Mouse (Mus musculus) CH12.LX (cell line): ENCODE measurements around the gene Gm43951. TPM values are rescaled to one million over a fixed set of nuclear protein-coding genes. Genes with fewer than 3 reads are reported as not detected.
A peak's percentile ranks its signal among the peaks of the same experiment; 100 is the strongest.

Experiments
- DNase-seq: peaks from one replicate; pipeline ENCODE4 v3.0.0-alpha.2; 2013; ENCODE audit errors: extremely low read depth
- H3K27ac ChIP-seq: 2 replicates; pipeline ENCODE4 v1.5.1; 2012; ENCODE audit warnings: low read depth, mild to moderate bottlenecking, control low read depth, moderate library complexity; ENCODE audit not compliant: insufficient read depth
- H3K27me3 ChIP-seq: replicated peaks from 2 replicates; pipeline ENCODE3; 2012; ENCODE audit warnings: inconsistent platforms
- H3K36me3 ChIP-seq, 2 experiments: replicated peaks in 1 of 2; 2 replicates each; pipeline versions ENCODE3 to v1.6.1; 2012; ENCODE audit warnings: inconsistent platforms in 1 of 2, low read length in 1 of 2, mild to moderate bottlenecking in 1 of 2, mixed read lengths in 1 of 2, moderate library complexity in 1 of 2; ENCODE audit not compliant: control insufficient read depth in 1 of 2, insufficient read depth in 1 of 2
- H3K4me1 ChIP-seq, 2 experiments: 2 replicates each; pipeline ENCODE4 v1.6.1; 2012; ENCODE audit warnings: inconsistent platforms in 1 of 2, moderate library complexity in 1 of 2; ENCODE audit not compliant: insufficient read depth in 2 of 2, control insufficient read depth in 1 of 2
- H3K4me2 ChIP-seq: 2 replicates; pipeline ENCODE4 v1.6.1; 2012; ENCODE audit warnings: low read depth, mild to moderate bottlenecking, control low read depth; ENCODE audit not compliant: poor library complexity, insufficient read depth, severe bottlenecking
- H3K4me3 ChIP-seq, 3 experiments: fragments of 150-350 bp in 1 of 3; sonication (generic) in 1 of 3; replicated peaks in 1 of 3; 2 replicates each; pipeline versions ENCODE3 to v1.5.1; 2011 to 2012; ENCODE audit warnings: low read depth in 2 of 3, low read length in 2 of 3, mild to moderate bottlenecking in 2 of 3, moderate library complexity in 2 of 3, control low read depth in 1 of 3, improper control_type of control experiment in 1 of 3, inconsistent platforms in 1 of 3, mixed read lengths in 1 of 3; ENCODE audit not compliant: poor library complexity in 1 of 3
- H3K79me2 ChIP-seq: replicated peaks from 2 replicates; pipeline ENCODE4 v1.6.1; 2012; ENCODE audit warnings: mild to moderate bottlenecking, moderate library complexity; ENCODE audit not compliant: control insufficient read depth, poor library complexity, insufficient read depth, severe bottlenecking; ENCODE audit errors: extremely low read depth
- H3K9ac ChIP-seq: 2 replicates; pipeline ENCODE4 v1.6.1; 2012; ENCODE audit warnings: low read depth, mild to moderate bottlenecking, control low read depth, moderate library complexity; ENCODE audit not compliant: insufficient read depth
- H3K9me3 ChIP-seq: replicated peaks from 2 replicates; pipeline ENCODE3; 2012; ENCODE audit warnings: low read length, inconsistent platforms, mixed read lengths
- BHLHE40 ChIP-seq: IDR thresholded peaks from 2 replicates; pipeline ENCODE4 v1.6.1; 2011; ENCODE audit warnings: mild to moderate bottlenecking, low read depth, low read length, improper control_type of control experiment
- CTCF ChIP-seq, 2 experiments: IDR thresholded peaks in 1 of 2; conservative IDR thresholded peaks in 1 of 2; 2 replicates each; pipeline ENCODE4 v1.5.1; 2011 to 2012; ENCODE audit warnings: low read depth in 2 of 2, low read length in 2 of 2, improper control_type of control experiment in 1 of 2, inconsistent platforms in 1 of 2, mild to moderate bottlenecking in 1 of 2, moderate library complexity in 1 of 2
- E2F4 ChIP-seq: IDR thresholded peaks from 2 replicates; pipeline ENCODE4 v1.6.1; 2011; ENCODE audit warnings: low read depth, low read length, improper control_type of control experiment; ENCODE audit not compliant: insufficient replicate concordance
- ELF1 ChIP-seq: IDR thresholded peaks from 2 replicates; pipeline ENCODE4 v1.6.1; 2014; ENCODE audit warnings: low read depth, mild to moderate bottlenecking, inconsistent platforms, low read length, improper control_type of control experiment
- ETS1 ChIP-seq: conservative IDR thresholded peaks from 2 replicates; pipeline ENCODE4 v1.6.1; 2012; ENCODE audit warnings: low read depth, mild to moderate bottlenecking, inconsistent platforms, low read length, improper control_type of control experiment, moderate library complexity
- HCFC1 ChIP-seq: IDR thresholded peaks from 2 replicates; pipeline ENCODE4 v1.6.1; 2012; ENCODE audit warnings: low read depth, mild to moderate bottlenecking, inconsistent platforms, low read length, improper control_type of control experiment
- IRF4 ChIP-seq: IDR thresholded peaks from 2 replicates; pipeline ENCODE4 v1.6.1; 2014; ENCODE audit warnings: low read depth, mild to moderate bottlenecking, inconsistent platforms, low read length, improper control_type of control experiment
- JUN ChIP-seq: IDR thresholded peaks from 2 replicates; pipeline ENCODE4 v1.6.1; 2011; ENCODE audit warnings: low read depth, mild to moderate bottlenecking, low read length, improper control_type of control experiment, moderate library complexity; ENCODE audit not compliant: insufficient read depth
- KAT2A ChIP-seq: IDR thresholded peaks from 2 replicates; pipeline ENCODE4 v1.6.1; 2012; ENCODE audit warnings: low read length, improper control_type of control experiment, inconsistent platforms; ENCODE audit not compliant: insufficient replicate concordance
- MAFK ChIP-seq: IDR thresholded peaks from 2 replicates; pipeline ENCODE4 v1.6.1; 2011; ENCODE audit warnings: low read length, improper control_type of control experiment; ENCODE audit not compliant: insufficient replicate concordance
- MAZ ChIP-seq: IDR thresholded peaks from 2 replicates; pipeline ENCODE4 v1.6.1; 2012; ENCODE audit warnings: low read depth, mild to moderate bottlenecking, inconsistent platforms, low read length, improper control_type of control experiment, moderate library complexity
- MXI1 ChIP-seq: IDR thresholded peaks from 2 replicates; pipeline ENCODE4 v1.6.1; 2011; ENCODE audit warnings: mild to moderate bottlenecking, low read depth, low read length, improper control_type of control experiment
- NELFE ChIP-seq: IDR thresholded peaks from 2 replicates; pipeline ENCODE4 v1.6.1; 2011; ENCODE audit warnings: low read depth, low read length, improper control_type of control experiment
- POLR2A ChIP-seq: IDR thresholded peaks from 2 replicates; pipeline ENCODE4 v1.6.1; 2011; ENCODE audit warnings: low read depth, mild to moderate bottlenecking, improper control_type of control experiment, low read length
- POLR2AphosphoS2 ChIP-seq: IDR thresholded peaks from 2 replicates; pipeline ENCODE4 v1.6.1; 2011; ENCODE audit warnings: low read depth, low read length, improper control_type of control experiment
- RCOR1 ChIP-seq: conservative IDR thresholded peaks from 2 replicates; pipeline ENCODE4 v1.6.1; 2012; ENCODE audit warnings: low read depth, mild to moderate bottlenecking, inconsistent platforms, low read length, improper control_type of control experiment
- SIN3A ChIP-seq: IDR thresholded peaks from 2 replicates; pipeline ENCODE4 v1.6.1; 2012; ENCODE audit warnings: low read length, improper control_type of control experiment, inconsistent platforms
- TBP ChIP-seq: conservative IDR thresholded peaks from 2 replicates; pipeline ENCODE4 v1.6.1; 2011; ENCODE audit warnings: low read depth, low read length, improper control_type of control experiment
- TCF12 ChIP-seq: IDR thresholded peaks from 2 replicates; pipeline ENCODE4 v1.6.1; 2014; ENCODE audit warnings: low read depth, mild to moderate bottlenecking, inconsistent platforms, low read length, improper control_type of control experiment
- USF1 ChIP-seq: IDR thresholded peaks from 2 replicates; pipeline ENCODE4 v1.6.1; 2014; ENCODE audit warnings: low read depth, mild to moderate bottlenecking, inconsistent platforms, low read length, improper control_type of control experiment
- ZC3H11A ChIP-seq: IDR thresholded peaks from 2 replicates; pipeline ENCODE4 v1.6.1; 2012; ENCODE audit warnings: low read depth, mild to moderate bottlenecking, inconsistent platforms, low read length, improper control_type of control experiment
- ZKSCAN1 ChIP-seq: IDR thresholded peaks from 2 replicates; pipeline ENCODE4 v1.6.1; 2012; ENCODE audit warnings: low read depth, inconsistent platforms, low read length, improper control_type of control experiment, borderline replicate concordance
- ZMIZ1 ChIP-seq: IDR thresholded peaks from 2 replicates; pipeline ENCODE4 v1.6.1; 2012; ENCODE audit warnings: low read depth, mild to moderate bottlenecking, inconsistent platforms, low read length, improper control_type of control experiment
- ZNF384 ChIP-seq: IDR thresholded peaks from 2 replicates; pipeline ENCODE4 v1.6.1; 2012; ENCODE audit warnings: low read depth, low read length, improper control_type of control experiment, inconsistent platforms
- dilution Hi-C: fragments of 300-500 bp; cut with MboI; formaldehyde crosslinking; loops from 2 replicates; pipeline ENCODE4 v1.14.3; 2020; ENCODE audit warnings: low sequenced_read_pairs; ENCODE audit not compliant: extremely low pct_unique_long_range_greater_than_20kb, extremely low pct_ligation_motif_present
- in situ Hi-C: fragments of 300-500 bp; cut with MboI; formaldehyde crosslinking; loops from 3 replicates; pipeline ENCODE4 v1.14.3; 2019; ENCODE audit warnings: low sequenced_read_pairs, low pct_ligation_motif_present, low pct_unique_long_range_greater_than_20kb, mixed read lengths
- polyA plus RNA-seq: library from polyadenylated mRNA; unstranded; fragments of >175 nt; gene quantifications from 2 replicates; pipeline ENCODE4 v1.2.1, GENCODE M21; 2012; ENCODE audit warnings: low read depth; ENCODE audit not compliant: insufficient read length
- total RNA-seq, 2 experiments: library from RNA; depleted of rRNA; stranded (reverse); fragments of 300-350 nt in 1 of 2; fragments of >200 nt in 1 of 2; gene quantifications; 2 replicates each; pipeline ENCODE4 v1.2.3; 2012 to 2014

The Gm43951 gene
- total and polyA plus RNA-seq, 3 experiments: 0.39 to 0.47 TPM; not detected in 1

- DNase-seq: peak; percentile 90
- Histone ChIP-seq H3K4me1 (peaks cover 11 to 42% of the 10 kb centered on the region in 2 experiments), H3K27ac (no peak within 1 kb of the TSS), H3K9me3 (no peaks in the 10 kb centered on the region), H3K4me3 (peak within 1 kb of the TSS; percentile 66 to 94 (median 78)), H3K36me3 (peaks cover 18 to 49% of the 10 kb centered on the region in 2 experiments), H3K79me2 (peaks cover 7% of the 10 kb centered on the region), H3K4me2 (peak within 1 kb of the TSS; percentile 98), H3K9ac (peak within 1 kb of the TSS; percentile 92), H3K27me3 (no peaks in the 10 kb centered on the region)
- dilution Hi-C loops: no loop called here
- in situ Hi-C loops: loop anchor here (5.0 to 25.0 kb wide), 2 partner anchors 140 to 330 kb away; no protein-coding TSS in a partner anchor
- peak; percentile 62; the same call in 1 of the 2 replicates for TF ChIP-seq POLR2AphosphoS2
- peak; percentile 97 for TF ChIP-seq SIN3A
- peak; percentile 71 for TF ChIP-seq MAZ
- peak; percentile 97 for TF ChIP-seq MXI1
- peak; percentile 93 for TF ChIP-seq POLR2A
- peak; percentile 85 for TF ChIP-seq HCFC1
- TF ChIP-seq IRF4: peak; percentile 40; the same call in 1 of the 2 replicates
- TF ChIP-seq ELF1: peak; percentile 92
- 0 out of 2 replicates have a peak, but pooled peaks have one; percentile 74 for TF ChIP-seq E2F4
- TF ChIP-seq NELFE: peak; percentile 61
- no peak for TF ChIP-seq ZKSCAN1
- no peak for TF ChIP-seq ZC3H11A
- TF ChIP-seq JUN: no peak
- TF ChIP-seq TBP: peak; percentile 69; the same call in 1 of the 2 replicates
Measured at GRCm38 (mm10) chr11:72207204-72207833, 679 bp upstream of the Gm43951 start, which contains the start of the genes 4933427D14Rik and Txndc17. Gene 4933427D14Rik (minus strand): TSS chr11:72207459. Gene Txndc17 (plus strand): TSS chr11:72207547.

DNA sequence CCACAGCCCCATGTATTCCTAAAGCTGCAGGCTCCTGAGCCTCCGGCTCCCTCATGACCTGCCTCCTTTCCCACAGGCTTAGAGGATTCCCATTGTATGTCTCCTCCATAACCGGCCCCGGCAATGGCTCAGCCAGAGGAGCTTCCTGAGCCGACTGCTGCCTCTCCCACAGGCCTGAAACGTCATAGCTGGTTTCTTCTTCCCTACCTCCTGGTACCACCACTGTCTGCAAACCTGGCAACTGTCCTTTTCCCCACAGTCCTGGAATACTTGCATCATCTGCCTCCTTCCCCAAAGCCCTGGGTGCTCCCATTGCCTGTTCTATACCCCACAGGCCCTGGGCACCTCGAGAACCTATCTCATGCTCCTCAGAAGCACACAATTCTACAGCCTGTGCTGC lies 1.4 kb downstream of the Gm43951 start:
- H3K4me3 ChIP-seq: no peak overlapping the region
- peaks cover 7% of the 10 kb centered on the region for H3K79me2 ChIP-seq
- H3K27ac ChIP-seq: no peak overlapping the region
- no peak overlapping the region for H3K4me2 ChIP-seq
- H3K36me3 ChIP-seq: peaks cover 10 to 43% of the 10 kb centered on the region in 2 experiments
- no peaks in the 10 kb centered on the region for H3K9me3 ChIP-seq
- TF ChIP-seq POLR2AphosphoS2 (no peak), SIN3A (no peak), USF1 (no peak), JUN (no peak), ETS1 (no peak), TCF12 (no peak), CTCF (conservative IDR thresholded peaks at IDR 0.05 in 1 of 2, IDR thresholded peaks at IDR 0.05 in 1 of 2; ENCODE audit: low read depth in 2 of 2, low read length in 2 of 2) (no peak), MAZ (no peak), E2F4 (no peak), BHLHE40 (no peak), RCOR1 (no peak), KAT2A (no peak), MAFK (no peak), ZNF384 (no peak), ELF1 (no peak), ZMIZ1 (no peak)
- in situ Hi-C loops: loop anchor here (5.0 to 25.0 kb wide), 2 partner anchors 138 to 332 kb away; no protein-coding TSS in a partner anchor
- H3K27me3 ChIP-seq: no peaks in the 10 kb centered on the region
- peaks cover 11 to 42% of the 10 kb centered on the region in 2 experiments for H3K4me1 ChIP-seq
- H3K9ac ChIP-seq: no peak overlapping the region
- dilution Hi-C loops: no loop called here
- no peak for DNase-seq
